Mouse (Mus musculus): ENCODE data around the gene Polr2e. TPM values are rescaled to one million over a fixed set of nuclear protein-coding genes. Genes with fewer than 3 reads are reported as not detected.

Polr2e gene
- polyA plus RNA-seq, 1 experiment from 2014 or later: 261 TPM

DNA sequence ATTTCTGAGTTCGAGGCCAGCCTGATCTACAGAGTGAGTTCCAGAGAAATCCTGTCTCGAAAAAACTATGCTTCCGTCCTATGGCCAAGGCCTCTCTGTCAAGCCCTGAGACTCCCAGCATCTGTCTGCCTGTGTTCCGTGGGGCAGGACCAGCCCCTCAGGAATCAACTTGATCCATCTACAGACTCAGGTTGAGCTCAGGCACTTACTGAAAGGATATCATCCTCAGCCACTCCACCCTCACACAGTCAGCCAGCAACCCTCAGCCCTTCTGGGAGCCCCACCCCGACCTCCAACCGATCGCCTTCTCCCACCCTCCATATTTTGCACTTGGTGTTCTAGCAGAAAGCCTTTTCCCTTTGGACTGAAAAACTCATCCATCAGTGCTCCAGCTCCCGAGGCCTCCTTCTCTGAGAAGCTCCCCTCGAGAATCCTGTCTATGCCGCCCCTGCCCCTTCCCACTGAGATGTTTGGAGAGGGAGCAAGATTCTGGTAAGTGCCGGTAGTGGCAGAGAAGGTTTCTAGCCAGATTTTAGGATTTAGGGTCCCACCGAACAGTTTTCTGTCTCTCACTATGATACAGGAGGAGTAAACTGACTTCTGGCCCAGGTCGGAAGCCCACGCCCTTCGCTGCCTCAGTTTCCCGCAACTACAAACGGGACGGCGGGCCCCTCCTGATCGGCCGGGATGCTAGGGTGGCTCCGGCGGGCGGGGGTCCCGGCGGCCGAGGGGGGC, 51.7 kb downstream of the Polr2e start:
- H3K27ac ChIP-seq: peak overlapping the region; percentile 87
- WGBS: 10% methylated on average over 27 of the region's 27 CpGs
- H3K36me3 ChIP-seq: peaks cover 19% of the 10 kb centered on the region
- peak overlapping the region; percentile 61 for H3K4me3 ChIP-seq
- peaks cover 54% of the 10 kb centered on the region for H3K27me3 ChIP-seq (ENCODE audit: insufficient read depth, poor library complexity, severe bottlenecking)
- DNase-seq (ENCODE audit: low spot score): no peak
- H3K4me1 ChIP-seq (replicated peaks): peaks cover 57% of the 10 kb centered on the region
- peaks cover 16% of the 10 kb centered on the region; the same call in 1 of the 2 replicates for H3K9me3 ChIP-seq

DNA sequence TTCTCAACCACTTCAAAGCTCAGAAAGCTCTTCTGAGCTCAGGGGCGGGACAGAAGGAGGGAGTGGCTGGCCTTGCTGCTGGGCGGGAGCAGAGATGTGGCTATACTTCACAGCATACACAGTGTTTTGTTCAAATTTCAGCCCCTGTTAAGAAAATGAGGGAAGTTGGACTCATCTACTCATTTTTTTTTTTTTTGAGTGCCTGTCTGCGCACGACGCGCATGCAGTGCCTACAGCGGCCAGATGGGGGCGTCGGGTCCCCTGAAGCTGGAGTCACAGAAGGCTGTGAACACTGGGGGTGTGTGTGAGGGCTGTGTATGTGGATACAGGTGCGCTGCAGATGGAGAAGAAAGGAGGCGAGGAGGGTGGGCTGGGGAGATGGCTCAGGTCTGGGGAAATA, 52.6 kb downstream of the Polr2e start:
- peaks cover 54% of the 10 kb centered on the region for H3K27me3 ChIP-seq (ENCODE audit: insufficient read depth, poor library complexity, severe bottlenecking)
- peaks cover 13% of the 10 kb centered on the region for H3K36me3 ChIP-seq
- H3K27ac ChIP-seq: peak overlapping the region; percentile 87; the same call in 1 of the 2 replicates
- H3K4me1 ChIP-seq (replicated peaks): peaks cover 65% of the 10 kb centered on the region
- WGBS: 3% methylated on average over 11 of the region's 11 CpGs
- peaks cover 12% of the 10 kb centered on the region; the same call in 1 of the 2 replicates for H3K9me3 ChIP-seq
- H3K4me3 ChIP-seq: peak overlapping the region; percentile 61
- peak; percentile 88 for DNase-seq (ENCODE audit: low spot score)

DNA sequence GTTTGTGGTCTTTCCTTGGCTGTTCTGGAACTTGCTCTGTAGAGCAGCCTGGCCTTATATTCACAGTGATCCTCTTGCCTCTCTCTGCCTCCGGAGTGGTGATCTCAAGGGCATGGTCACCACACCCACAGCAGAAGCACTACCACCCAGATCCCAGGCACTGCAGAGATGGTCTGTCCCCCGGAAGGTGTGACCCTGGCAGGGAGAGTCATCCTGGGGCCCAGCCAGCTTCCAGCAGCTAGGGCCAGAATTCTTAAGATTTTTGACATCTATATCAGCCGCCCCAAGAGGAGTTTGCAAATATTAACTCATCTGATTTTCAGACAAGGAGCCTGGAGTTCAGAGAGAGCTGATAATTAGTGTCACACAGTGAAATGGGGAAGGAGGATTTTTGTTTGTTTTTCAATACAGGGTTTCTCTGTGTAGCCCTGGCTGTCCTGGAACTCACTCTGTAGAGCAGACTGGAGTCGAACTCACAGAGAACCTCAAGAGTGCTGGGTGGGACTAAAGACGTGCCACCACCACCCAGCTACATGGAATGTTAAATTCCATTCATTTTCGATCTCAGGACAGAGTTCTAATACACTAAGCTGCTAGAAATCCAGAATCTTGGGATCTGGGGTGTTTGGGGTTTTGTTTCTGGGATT, 53.2 kb downstream of the Polr2e start:
- Histone ChIP-seq H3K4me3 (peak overlapping the region; percentile 78), H3K27me3 (ENCODE audit: insufficient read depth, poor library complexity, severe bottlenecking) (peaks cover 53% of the 10 kb centered on the region), H3K27ac (peak overlapping the region; percentile 93), H3K9me3 (peaks cover 6% of the 10 kb centered on the region; the same call in 1 of the 2 replicates), H3K36me3 (peaks cover 13% of the 10 kb centered on the region), H3K4me1 (replicated peaks) (peaks cover 71% of the 10 kb centered on the region)
- DNase-seq (ENCODE audit: low spot score): no peak
- WGBS: 44% methylated on average over 6 of the region's 6 CpGs

Other genes with a start within 250 kb of the Polr2e start
- 0.10 TPM in 1 of 2 replicates, not detected in the other for gene Prss57, start 248.8 kb downstream of the Polr2e start, polyA plus RNA-seq (2016; fragmentation: Nextera tagmentation; extraction: Ambion mirVana)
- gene Palm, start 246.2 kb downstream of the Polr2e start, polyA plus RNA-seq (2016; fragmentation: Nextera tagmentation; extraction: Ambion mirVana): 142 and 175 TPM in 2 replicates
- 1.0 and 2.4 TPM in 2 replicates for gene Misp, start 218.8 kb downstream of the Polr2e start, polyA plus RNA-seq (2016; fragmentation: Nextera tagmentation; extraction: Ambion mirVana)
- 288 and 338 TPM in 2 replicates for gene Ptbp1, start 185.4 kb downstream of the Polr2e start, polyA plus RNA-seq (2016; fragmentation: Nextera tagmentation; extraction: Ambion mirVana)
- gene Prtn3, start 165.3 kb downstream of the Polr2e start, polyA plus RNA-seq (2016; fragmentation: Nextera tagmentation; extraction: Ambion mirVana): 10.0 and 15.1 TPM in 2 replicates
- gene Plppr3, start 165.2 kb downstream of the Polr2e start, polyA plus RNA-seq (2016; fragmentation: Nextera tagmentation; extraction: Ambion mirVana): 122 and 205 TPM in 2 replicates
- gene Elane, start 153.5 kb downstream of the Polr2e start, polyA plus RNA-seq (2016; fragmentation: Nextera tagmentation; extraction: Ambion mirVana): not detected in 2 replicates
- not detected in 2 replicates for gene Cfd, start 148.9 kb downstream of the Polr2e start, polyA plus RNA-seq (2016; fragmentation: Nextera tagmentation; extraction: Ambion mirVana)
- gene Med16, start 130.9 kb downstream of the Polr2e start, polyA plus RNA-seq (2016; fragmentation: Nextera tagmentation; extraction: Ambion mirVana): 68.3 and 77.3 TPM in 2 replicates
- 2.6 and 4.5 TPM in 2 replicates for gene Gm26602, start 128.9 kb downstream of the Polr2e start, polyA plus RNA-seq (2016; fragmentation: Nextera tagmentation; extraction: Ambion mirVana)
- gene Kiss1r, start 122.8 kb downstream of the Polr2e start, polyA plus RNA-seq (2016; fragmentation: Nextera tagmentation; extraction: Ambion mirVana): 0.72 and 0.80 TPM in 2 replicates
- gene R3hdm4, start 118.6 kb downstream of the Polr2e start, polyA plus RNA-seq (2016; fragmentation: Nextera tagmentation; extraction: Ambion mirVana): 130 and 152 TPM in 2 replicates
- 11.1 and 15.0 TPM in 2 replicates for gene Arid3a, start 112.8 kb downstream of the Polr2e start, polyA plus RNA-seq (2016; fragmentation: Nextera tagmentation; extraction: Ambion mirVana)
- 128 and 140 TPM in 2 replicates for gene Wdr18, start 79.6 kb downstream of the Polr2e start, polyA plus RNA-seq (2016; fragmentation: Nextera tagmentation; extraction: Ambion mirVana)
- gene Grin3b, start 69.1 kb downstream of the Polr2e start, polyA plus RNA-seq (2016; fragmentation: Nextera tagmentation; extraction: Ambion mirVana): 0.35 TPM in 2 replicates
- 11.8 and 13.1 TPM in 2 replicates for gene Tmem259, start 55.5 kb downstream of the Polr2e start, polyA plus RNA-seq (2016; fragmentation: Nextera tagmentation; extraction: Ambion mirVana)
- 201 and 223 TPM in 2 replicates for gene Cnn2, start 51.2 kb downstream of the Polr2e start, polyA plus RNA-seq (2016; fragmentation: Nextera tagmentation; extraction: Ambion mirVana)
- gene Abca7, start 43.3 kb downstream of the Polr2e start, polyA plus RNA-seq (2016; fragmentation: Nextera tagmentation; extraction: Ambion mirVana): 4.4 and 6.0 TPM in 2 replicates
- gene Arhgap45, start 23.1 kb downstream of the Polr2e start, polyA plus RNA-seq (2016; fragmentation: Nextera tagmentation; extraction: Ambion mirVana): 8.4 and 9.0 TPM in 2 replicates
- 681 and 705 TPM in 2 replicates for gene Gpx4, start 7.4 kb upstream of the Polr2e start, polyA plus RNA-seq (2016; fragmentation: Nextera tagmentation; extraction: Ambion mirVana)
- 16.8 and 17.2 TPM in 2 replicates for gene Sbno2, start 65.8 kb upstream of the Polr2e start, polyA plus RNA-seq (2016; fragmentation: Nextera tagmentation; extraction: Ambion mirVana)
- 18.5 and 21.1 TPM in 2 replicates for gene Stk11, start 76.0 kb upstream of the Polr2e start, polyA plus RNA-seq (2016; fragmentation: Nextera tagmentation; extraction: Ambion mirVana)
- gene Atp5d, start 98.8 kb upstream of the Polr2e start, polyA plus RNA-seq (2016; fragmentation: Nextera tagmentation; extraction: Ambion mirVana): 484 and 504 TPM in 2 replicates
- gene Cbarp, start 101.0 kb upstream of the Polr2e start, polyA plus RNA-seq (2016; fragmentation: Nextera tagmentation; extraction: Ambion mirVana): 7.1 and 15.0 TPM in 2 replicates
- gene Midn, start 108.5 kb upstream of the Polr2e start, polyA plus RNA-seq (2016; fragmentation: Nextera tagmentation; extraction: Ambion mirVana): 22.3 and 24.6 TPM in 2 replicates
- gene Cirbp, start 126.2 kb upstream of the Polr2e start, polyA plus RNA-seq (2016; fragmentation: Nextera tagmentation; extraction: Ambion mirVana): 95.3 and 153 TPM in 2 replicates
- gene 1600002K03Rik, start 133.1 kb upstream of the Polr2e start, polyA plus RNA-seq (2016; fragmentation: Nextera tagmentation; extraction: Ambion mirVana): 12.9 and 14.4 TPM in 2 replicates
- 41.3 and 43.7 TPM in 2 replicates for gene Efna2, start 139.7 kb upstream of the Polr2e start, polyA plus RNA-seq (2016; fragmentation: Nextera tagmentation; extraction: Ambion mirVana)
- 63.6 and 102 TPM in 2 replicates for gene Mum1, start 186.6 kb upstream of the Polr2e start, polyA plus RNA-seq (2016; fragmentation: Nextera tagmentation; extraction: Ambion mirVana)
- 303 and 313 TPM in 2 replicates for gene Ndufs7, start 209.3 kb upstream of the Polr2e start, polyA plus RNA-seq (2016; fragmentation: Nextera tagmentation; extraction: Ambion mirVana)
- 38.3 and 45.1 TPM in 2 replicates for gene Gamt, start 221.2 kb upstream of the Polr2e start, polyA plus RNA-seq (2016; fragmentation: Nextera tagmentation; extraction: Ambion mirVana)
- 51.0 and 51.2 TPM in 2 replicates for gene Dazap1, start 221.7 kb upstream of the Polr2e start, polyA plus RNA-seq (2016; fragmentation: Nextera tagmentation; extraction: Ambion mirVana)